Mouse (Mus musculus): ENCODE measurements around the gene Gm7030. TPM values are rescaled to one million over a fixed set of nuclear protein-coding genes. Genes with fewer than 3 reads are reported as not detected.
"Not testable (repeated sequence)": the region's sequence is repeated elsewhere in the genome, so short reads cannot be mapped to it uniquely, and the experiment has no call there.

Gene Gm7030
- polyA plus RNA-seq, 1 experiment, result 0.81 TPM

DNA sequence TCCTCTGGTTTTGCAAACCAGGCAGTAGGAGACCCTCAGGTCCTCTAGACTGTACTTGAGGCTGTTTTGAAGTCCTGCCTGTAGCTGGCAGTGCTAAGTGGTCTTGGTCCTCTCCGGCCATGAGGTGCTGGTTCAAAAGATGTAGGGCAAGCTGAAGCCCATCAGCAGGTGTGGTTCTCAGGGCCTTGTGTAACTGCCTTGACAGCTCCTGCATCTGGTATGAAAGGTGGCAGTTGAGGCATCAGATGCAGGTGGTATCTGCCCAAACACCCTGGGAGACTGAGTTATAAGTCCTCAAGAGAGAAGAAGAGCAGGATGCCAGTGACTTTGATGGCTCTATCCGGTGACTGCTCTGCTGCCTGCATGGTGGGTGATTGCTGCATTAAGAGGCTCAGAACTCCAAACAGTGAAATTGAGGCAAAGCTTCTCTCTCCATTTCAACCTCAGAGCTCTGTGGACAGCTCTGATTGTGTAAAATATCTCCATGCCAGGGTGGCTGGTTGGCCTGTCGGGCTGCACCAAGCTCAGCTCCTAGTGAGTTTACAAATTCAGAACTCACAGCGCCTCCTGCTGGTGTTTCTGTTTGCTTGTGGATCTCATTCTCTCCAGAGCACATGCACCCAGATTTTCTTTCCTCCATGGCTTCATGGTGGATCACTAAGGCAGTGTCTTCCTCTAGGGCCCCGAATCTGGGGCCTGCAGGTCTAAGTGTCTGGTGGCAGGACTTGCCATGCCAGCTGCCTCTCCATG is 2.5 kb upstream of the Gm7030 start:
- Histone ChIP-seq H3K27me3 (ENCODE audit: control insufficient read depth, insufficient read depth, low read length, poor library complexity, severe bottlenecking) (no peaks in the 10 kb centered on the region), H3K9me3 (replicated peaks; ENCODE audit: control insufficient read depth, insufficient read depth, low read length, poor library complexity, severe bottlenecking) (no peaks in the 10 kb centered on the region), H3K4me1 (ENCODE audit: control insufficient read depth, insufficient read depth, low read length) (peaks cover 5% of the 10 kb centered on the region), H3K27ac (ENCODE audit: insufficient read depth, low read length) (no peak overlapping the region), H3K4me3 (ENCODE audit: low read depth, low read length) (no peak overlapping the region), H3K9ac (ENCODE audit: low read depth, poor library complexity, severe bottlenecking) (no peak overlapping the region), H3K36me3 (ENCODE audit: control insufficient read depth, insufficient read depth, low read length, poor library complexity, severe bottlenecking) (no peaks in the 10 kb centered on the region)
- peak; percentile 31 for TF ChIP-seq CTCF (IDR thresholded peaks at IDR 0.05; ENCODE audit: low read depth, low read length)
- no peak for TF ChIP-seq EP300 (IDR thresholded peaks at IDR 0.05; ENCODE audit: insufficient read depth, low read depth, low read length)

DNA sequence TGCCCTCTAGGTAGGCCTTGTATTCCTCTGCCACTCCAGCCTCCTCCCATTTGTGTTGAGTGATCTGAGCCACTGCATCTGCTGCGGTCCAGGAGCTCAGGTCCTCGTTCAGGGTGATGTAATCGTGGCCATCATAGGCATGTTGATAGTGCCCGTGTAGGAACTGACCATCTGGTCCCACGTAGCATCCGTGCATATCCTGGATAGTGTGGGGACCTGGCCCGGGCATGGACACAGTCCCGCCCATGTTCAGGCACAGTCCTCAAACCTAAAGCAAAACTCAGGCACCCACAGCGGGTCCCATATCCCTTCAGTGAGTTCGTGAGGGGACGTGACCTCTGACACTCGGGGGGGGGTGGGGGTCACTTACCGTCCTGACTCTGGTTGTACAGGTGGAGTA is 700 bp downstream of the Gm7030 start:
- H3K9me3 ChIP-seq (replicated peaks; ENCODE audit: control insufficient read depth, insufficient read depth, low read length, poor library complexity, severe bottlenecking); H3K27me3 ChIP-seq (ENCODE audit: control insufficient read depth, insufficient read depth, low read length, poor library complexity, severe bottlenecking); H3K36me3 ChIP-seq (ENCODE audit: control insufficient read depth, insufficient read depth, low read length, poor library complexity, severe bottlenecking); H3K27ac ChIP-seq (ENCODE audit: insufficient read depth, low read length); H3K4me1 ChIP-seq (ENCODE audit: control insufficient read depth, insufficient read depth, low read length): not testable (repeated sequence)
- Histone ChIP-seq H3K9ac (ENCODE audit: low read depth, poor library complexity, severe bottlenecking) (peak overlapping the region; percentile 18), H3K4me3 (ENCODE audit: low read depth, low read length) (peak overlapping the region; percentile 40)

GRCm38 (mm10) chr17:36124111-36124510 is 5.1 kb downstream of the Gm7030 start:
- H3K4me3 ChIP-seq (ENCODE audit: low read depth, low read length); H3K27me3 ChIP-seq (ENCODE audit: control insufficient read depth, insufficient read depth, low read length, poor library complexity, severe bottlenecking); H3K36me3 ChIP-seq (ENCODE audit: control insufficient read depth, insufficient read depth, low read length, poor library complexity, severe bottlenecking); H3K9ac ChIP-seq (ENCODE audit: low read depth, poor library complexity, severe bottlenecking); H3K27ac ChIP-seq (ENCODE audit: insufficient read depth, low read length); H3K4me1 ChIP-seq (ENCODE audit: control insufficient read depth, insufficient read depth, low read length); H3K9me3 ChIP-seq (replicated peaks; ENCODE audit: control insufficient read depth, insufficient read depth, low read length, poor library complexity, severe bottlenecking): not testable (repeated sequence)

DNA sequence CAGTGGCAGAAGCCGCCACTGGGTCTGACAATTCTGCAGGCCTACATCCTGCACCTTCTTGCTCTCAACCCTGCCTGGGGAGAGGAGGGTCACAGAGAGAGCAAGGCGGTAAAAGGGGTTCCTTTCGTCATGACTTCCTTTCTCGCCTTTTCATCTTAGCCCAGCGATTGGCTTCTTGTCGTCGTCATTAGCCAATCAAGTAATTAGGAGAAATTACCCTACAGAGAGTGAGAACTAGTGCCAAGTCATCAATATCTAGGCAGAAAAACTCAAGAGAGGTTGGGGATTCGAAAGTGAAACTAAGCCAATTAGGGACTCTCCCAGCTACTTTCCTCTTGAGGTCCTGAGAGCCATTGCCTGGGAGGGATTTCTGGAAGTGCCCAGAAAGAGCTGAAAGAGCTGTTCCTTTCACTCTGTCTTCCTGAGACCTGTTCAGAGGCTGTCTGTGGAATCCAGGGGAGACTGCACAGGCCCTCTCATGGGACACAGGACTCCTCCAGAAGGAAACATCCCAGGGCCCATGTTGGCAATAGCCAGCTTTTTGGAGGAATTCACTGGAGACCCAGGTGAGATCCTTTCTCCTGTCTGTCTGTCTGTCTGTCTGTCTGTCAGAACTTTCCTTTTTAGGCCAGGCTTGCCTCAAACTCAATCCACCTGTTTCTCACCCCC is 7.7 kb downstream of the Gm7030 start, which contains the start of gene Gm19684:
Gm19684 (plus strand) TSS at position 327 of the 669 bp plus-strand sequence.
- peak within 1 kb of the TSS; percentile 63 for H3K9ac ChIP-seq (ENCODE audit: low read depth, poor library complexity, severe bottlenecking)
- not testable (repeated sequence) for H3K27ac ChIP-seq (ENCODE audit: insufficient read depth, low read length); H3K9me3 ChIP-seq (replicated peaks; ENCODE audit: control insufficient read depth, insufficient read depth, low read length, poor library complexity, severe bottlenecking); H3K27me3 ChIP-seq (ENCODE audit: control insufficient read depth, insufficient read depth, low read length, poor library complexity, severe bottlenecking); H3K36me3 ChIP-seq (ENCODE audit: control insufficient read depth, insufficient read depth, low read length, poor library complexity, severe bottlenecking); H3K4me1 ChIP-seq (ENCODE audit: control insufficient read depth, insufficient read depth, low read length)
- H3K4me3 ChIP-seq (ENCODE audit: low read depth, low read length), result peak within 1 kb of the TSS; percentile 40

DNA sequence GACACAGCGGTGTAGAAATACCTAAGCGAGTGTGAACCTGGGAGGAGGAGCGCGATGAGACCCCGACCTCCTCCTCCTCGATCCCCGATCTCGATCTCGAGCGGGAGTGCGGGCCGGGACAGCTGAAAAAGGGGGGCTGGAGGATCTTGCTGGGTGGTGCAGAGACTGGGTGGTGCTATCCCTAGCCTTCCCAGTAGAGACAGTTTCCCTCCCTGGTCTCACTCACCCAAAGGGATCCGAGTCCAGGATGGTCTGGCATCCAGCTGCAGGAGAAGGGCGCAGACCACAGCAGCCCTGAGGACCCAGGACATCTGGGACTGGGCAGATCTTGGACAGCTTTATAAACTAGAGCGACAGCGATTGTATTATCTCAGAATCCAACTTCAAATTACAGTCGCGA is 8.4 kb downstream of the Gm7030 start:
- not testable (repeated sequence) for H3K9me3 ChIP-seq (replicated peaks; ENCODE audit: control insufficient read depth, insufficient read depth, low read length, poor library complexity, severe bottlenecking); H3K27ac ChIP-seq (ENCODE audit: insufficient read depth, low read length); H3K36me3 ChIP-seq (ENCODE audit: control insufficient read depth, insufficient read depth, low read length, poor library complexity, severe bottlenecking); H3K27me3 ChIP-seq (ENCODE audit: control insufficient read depth, insufficient read depth, low read length, poor library complexity, severe bottlenecking); H3K4me1 ChIP-seq (ENCODE audit: control insufficient read depth, insufficient read depth, low read length)
- Histone ChIP-seq H3K9ac (ENCODE audit: low read depth, poor library complexity, severe bottlenecking) (peak overlapping the region; percentile 63), H3K4me3 (ENCODE audit: low read depth, low read length) (peak overlapping the region; percentile 40)

DNA sequence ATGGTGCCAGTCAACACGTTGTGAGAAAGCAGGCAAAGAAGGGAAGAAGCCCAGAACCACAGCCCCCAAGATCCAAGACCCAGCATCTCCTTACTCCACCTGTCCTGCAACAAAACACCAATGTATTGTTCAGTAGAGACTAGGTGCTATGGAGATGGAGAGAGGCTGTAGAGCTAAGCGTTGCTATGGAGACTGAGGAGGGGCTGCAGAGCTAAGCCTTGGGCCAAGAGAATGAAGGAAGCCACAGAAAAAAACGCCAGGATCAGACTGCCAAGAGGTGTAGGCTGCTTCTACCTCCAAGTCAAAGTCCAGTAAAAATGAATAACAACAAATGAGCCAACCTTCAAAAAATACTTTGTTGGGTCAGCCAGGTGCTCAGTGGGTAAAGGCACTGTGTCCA is 12.7 kb downstream of the Gm7030 start:
- H3K36me3 ChIP-seq (ENCODE audit: control insufficient read depth, insufficient read depth, low read length, poor library complexity, severe bottlenecking); H3K9ac ChIP-seq (ENCODE audit: low read depth, poor library complexity, severe bottlenecking); H3K4me1 ChIP-seq (ENCODE audit: control insufficient read depth, insufficient read depth, low read length); H3K4me3 ChIP-seq (ENCODE audit: low read depth, low read length); H3K9me3 ChIP-seq (replicated peaks; ENCODE audit: control insufficient read depth, insufficient read depth, low read length, poor library complexity, severe bottlenecking); H3K27me3 ChIP-seq (ENCODE audit: control insufficient read depth, insufficient read depth, low read length, poor library complexity, severe bottlenecking); H3K27ac ChIP-seq (ENCODE audit: insufficient read depth, low read length): not testable (repeated sequence)
